Comparison of ENCODE assay signal across 30 mouse cellular contexts in genomic region chr4:18639035-18639434, GRCm38 (mm10).
"Had no signal": no experiment of that assay in that cellular context is flagged by ENCODE, and none has a peak within 500 bp of the region (broad histone marks: within the 10 kb centered on the region; RNA-seq: fewer than 3 reads in every experiment).

No protein-coding gene starts in this region.

- DNase-seq: heart, postnatal 10 days; heart, postnatal 14 days; heart, postnatal 36 days; heart, postnatal 4 days; kidney, adult 11 months; kidney, adult 18-20 months; kidney, adult 2 months; kidney, adult 8-10 months; kidney, adult 9 months; kidney, postnatal 10 days; kidney, postnatal 14 days; kidney, postnatal 25 days; kidney, postnatal 36 days; kidney, postnatal 4 days; layer of hippocampus, adult 9-11 months; layer of hippocampus, postnatal 36 days had no signal

- H3K36me3 ChIP-seq: heart, embryonic 12.5 days; heart, embryonic 13.5 days; heart, embryonic 15.5 days; hindbrain, embryonic 10.5 days; hindbrain, embryonic 12.5 days; hindbrain, embryonic 13.5 days; hindbrain, embryonic 15.5 days; intestine, embryonic 15.5 days; kidney, embryonic 15.5 days had no signal

- H3K4me1 ChIP-seq: heart, embryonic 12.5 days; heart, embryonic 13.5 days; heart, embryonic 15.5 days; hindbrain, embryonic 10.5 days; hindbrain, embryonic 12.5 days; hindbrain, embryonic 13.5 days; hindbrain, embryonic 15.5 days; intestine, embryonic 15.5 days; kidney, embryonic 15.5 days had no signal

- H3K27ac ChIP-seq: heart, embryonic 13.5 days; heart, embryonic 15.5 days; hindbrain, embryonic 10.5 days; hindbrain, embryonic 12.5 days; hindbrain, embryonic 13.5 days; hindbrain, embryonic 14.5 days; hindbrain, embryonic 15.5 days; hindbrain, postnatal 0 days; intestine, embryonic 15.5 days; kidney, embryonic 15.5 days; kidney, postnatal 0 days; layer of hippocampus, adult 2 months; left cerebral cortex, adult 2 months had no signal

- H3K4me3 ChIP-seq: heart, embryonic 12.5 days; heart, embryonic 13.5 days; heart, embryonic 15.5 days; hindbrain, embryonic 10.5 days; hindbrain, embryonic 12.5 days; hindbrain, embryonic 13.5 days; hindbrain, embryonic 15.5 days; intestine, embryonic 15.5 days; kidney, embryonic 15.5 days; layer of hippocampus, adult 2 months; left cerebral cortex, adult 2 months had no signal

- H3K9me3 ChIP-seq: heart, embryonic 12.5 days; heart, embryonic 13.5 days; heart, embryonic 15.5 days; hindbrain, embryonic 10.5 days; hindbrain, embryonic 12.5 days; hindbrain, embryonic 13.5 days; hindbrain, embryonic 15.5 days; intestine, embryonic 15.5 days; kidney, embryonic 15.5 days had no signal

- H3K9ac ChIP-seq: heart, embryonic 12.5 days; heart, embryonic 13.5 days; heart, embryonic 15.5 days; hindbrain, embryonic 12.5 days; hindbrain, embryonic 13.5 days; hindbrain, embryonic 14.5 days; hindbrain, embryonic 15.5 days; intestine, embryonic 15.5 days; kidney, embryonic 15.5 days had no signal
